Mouse (Mus musculus) T-helper 2 cell (primary cell): ENCODE results near the gene Evi5l.

Experiments used
- in situ Hi-C: fragments of 300-600 bp; cut with MboI, MseI; formaldehyde crosslinking; loops from one replicate; pipeline ENCODE4 v1.15.1; 2025; ENCODE audit warnings: high pct_unique_total_duplicates

The Evi5l gene

GRCm38 (mm10) chr8:4165852-4166751 is at the start of gene Evi5l:
Evi5l (plus strand) TSS chr8:4166567.
- in situ Hi-C loops, result loop anchor here (5.0 to 10.0 kb wide), 3 partner anchors 59 to 511 kb away; partner anchors contain the start of gene Lrrc8e

- in situ Hi-C loops, result no loop called here
Observed at GRCm38 (mm10) chr8:4133798-4134197, 32.6 kb upstream of the Evi5l start, which contains the start of gene Cd209g. Cd209g (plus strand) TSS chr8:4134098.

- in situ Hi-C loops, result loop anchor here (5.0 to 10.0 kb wide), 3 partner anchors 38 to 445 kb away; no protein-coding TSS in a partner anchor
Observed at GRCm38 (mm10) chr8:4139660-4140646, 26.4 kb upstream of the Evi5l start.

GRCm38 (mm10) chr8:4141721-4142120 is 24.6 kb upstream of the Evi5l start:
- in situ Hi-C loops, result loop anchor here (5.0 to 10.0 kb wide), 2 partner anchors 221 to 443 kb away; no protein-coding TSS in a partner anchor

GRCm38 (mm10) chr8:4147272-4147671 is 19.1 kb upstream of the Evi5l start:
- in situ Hi-C loops, result loop anchor here (10.0 kb wide), 1 partner anchor 438 kb away; no protein-coding TSS in a partner anchor

- in situ Hi-C loops, result no loop called here
Observed at GRCm38 (mm10) chr8:4154878-4155277, 11.5 kb upstream of the Evi5l start.

GRCm38 (mm10) chr8:4162786-4163185 is 3.6 kb upstream of the Evi5l start:
- in situ Hi-C loops, result loop anchor here (5.0 to 10.0 kb wide), 2 partner anchors 62 to 530 kb away; partner anchors contain the start of genes Lrrc8e and Stxbp2

GRCm38 (mm10) chr8:4165176-4165851 is 1.1 kb upstream of the Evi5l start:
- in situ Hi-C loops, result loop anchor here (5.0 to 10.0 kb wide), 3 partner anchors 59 to 512 kb away; partner anchors contain the start of gene Lrrc8e

GRCm38 (mm10) chr8:4166881-4167525 is 636 bp downstream of the Evi5l start:
- in situ Hi-C loops, result loop anchor here (5.0 to 10.0 kb wide), 3 partner anchors 58 to 510 kb away; partner anchors contain the start of gene Lrrc8e

GRCm38 (mm10) chr8:4167918-4168317 is 1.6 kb downstream of the Evi5l start:
- in situ Hi-C loops, result loop anchor here (5.0 to 10.0 kb wide), 3 partner anchors 57 to 509 kb away; partner anchors contain the start of gene Lrrc8e

- in situ Hi-C loops, result no loop called here
Observed at GRCm38 (mm10) chr8:4172486-4172885, 6.1 kb downstream of the Evi5l start.

- in situ Hi-C loops, result no loop called here
Observed at GRCm38 (mm10) chr8:4174018-4174417, 7.7 kb downstream of the Evi5l start.

- in situ Hi-C loops, result no loop called here
Observed at GRCm38 (mm10) chr8:4183409-4183808, 17.0 kb downstream of the Evi5l start.

GRCm38 (mm10) chr8:4186151-4186550 is 19.8 kb downstream of the Evi5l start:
- in situ Hi-C loops, result no loop called here

GRCm38 (mm10) chr8:4188605-4189004 is 22.2 kb downstream of the Evi5l start:
- in situ Hi-C loops, result no loop called here

GRCm38 (mm10) chr8:4189031-4189722 is 22.8 kb downstream of the Evi5l start:
- in situ Hi-C loops, result no loop called here

GRCm38 (mm10) chr8:4192305-4192704 is 25.9 kb downstream of the Evi5l start:
- in situ Hi-C loops, result no loop called here

- in situ Hi-C loops, result no loop called here
Observed at GRCm38 (mm10) chr8:4192807-4193587, 26.6 kb downstream of the Evi5l start.

- in situ Hi-C loops, result no loop called here
Observed at GRCm38 (mm10) chr8:4193588-4193894, 27.2 kb downstream of the Evi5l start.
